Mouse (Mus musculus) R1 (cell line): ENCODE data around the gene Tspan9.

Experiments
- DNase-seq: peaks from one replicate; pipeline ENCODE4 v3.0.0-alpha.2; 2018; ENCODE audit warnings: low read depth, low spot score

Gene Tspan9

GRCm38 (mm10) chr6:127924750-127925149 is 218.6 kb downstream of the Tspan9 start:
- no peak for DNase-seq

DNA sequence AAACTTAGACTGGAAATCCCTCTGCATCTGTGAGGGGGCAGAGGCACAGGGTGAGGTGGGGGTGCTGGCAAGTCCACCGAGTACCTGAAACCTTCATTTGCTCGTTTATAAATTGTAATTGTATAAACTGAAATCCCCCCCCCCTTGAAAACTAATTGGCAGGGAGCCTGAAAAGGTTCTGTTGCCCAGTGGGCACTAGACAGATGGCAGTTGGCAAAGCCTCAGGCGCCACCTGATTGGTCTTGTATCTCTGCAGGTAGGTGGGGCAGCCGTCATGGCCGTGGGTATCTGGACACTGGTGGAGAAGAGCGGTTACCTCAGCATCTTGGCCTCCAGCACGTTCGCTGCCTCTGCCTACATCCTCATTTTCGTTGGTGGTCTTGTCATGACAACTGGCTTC is 220.1 kb downstream of the Tspan9 start:
- DNase-seq: no peak

- no peak for DNase-seq
Measured at GRCm38 (mm10) chr6:127921996-127922395, 221.4 kb downstream of the Tspan9 start.

- DNase-seq: peak; percentile 71
Measured at GRCm38 (mm10) chr6:127920652-127921051, 222.7 kb downstream of the Tspan9 start.

DNA sequence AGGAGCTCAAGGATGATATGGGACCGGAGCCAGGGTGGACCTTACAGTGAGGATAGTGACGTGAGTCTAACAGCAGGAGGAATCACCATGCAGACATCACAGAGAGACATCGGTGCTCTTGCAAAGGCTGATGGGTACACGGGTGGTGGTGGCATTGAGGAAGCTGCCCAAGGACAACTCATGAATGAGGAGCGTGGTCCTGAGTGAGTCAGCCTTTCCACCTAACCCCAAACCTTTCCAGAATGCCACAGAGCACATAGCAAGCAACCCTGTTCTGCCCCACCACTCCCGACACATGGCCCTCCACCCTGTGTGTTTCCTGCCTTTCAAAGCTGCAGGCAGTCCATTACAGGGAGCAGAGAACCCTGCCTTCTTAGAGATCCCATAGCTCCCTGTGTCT is 223.9 kb downstream of the Tspan9 start:
- no peak for DNase-seq

GRCm38 (mm10) chr6:127917712-127918111 is 225.7 kb downstream of the Tspan9 start:
- DNase-seq: no peak

GRCm38 (mm10) chr6:127916993-127917392 is 226.4 kb downstream of the Tspan9 start:
- DNase-seq: no peak

DNA sequence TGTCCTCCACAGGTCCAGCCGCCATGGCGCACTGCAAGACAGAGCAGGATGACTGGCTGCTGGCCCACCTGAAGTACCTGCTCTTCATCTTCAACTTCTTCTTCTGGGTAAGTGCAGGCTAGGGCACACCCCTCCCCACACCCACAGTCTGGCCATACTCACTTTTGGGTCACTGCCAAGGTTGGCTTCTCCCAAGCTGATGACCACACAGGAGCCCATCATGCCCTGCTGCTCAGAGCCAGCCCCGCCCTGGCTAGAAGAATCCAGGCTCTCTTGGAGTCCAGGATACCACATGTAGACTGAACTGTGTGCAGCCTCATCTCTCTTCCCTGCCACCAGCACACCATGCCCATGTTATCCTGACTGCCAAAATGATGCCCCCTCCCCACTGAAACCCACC is 230.5 kb downstream of the Tspan9 start:
- DNase-seq: no peak

- no peak for DNase-seq
Measured at GRCm38 (mm10) chr6:127911687-127912086, 231.7 kb downstream of the Tspan9 start.
